Mouse (Mus musculus): ENCODE data around the gene Agtpbp1. TPM values are rescaled to one million over a fixed set of nuclear protein-coding genes. Genes with fewer than 3 reads are reported as not detected.

Agtpbp1 gene
- total RNA-seq, 2 experiments from 2014 or later: 49.2 to 67.9 TPM

DNA sequence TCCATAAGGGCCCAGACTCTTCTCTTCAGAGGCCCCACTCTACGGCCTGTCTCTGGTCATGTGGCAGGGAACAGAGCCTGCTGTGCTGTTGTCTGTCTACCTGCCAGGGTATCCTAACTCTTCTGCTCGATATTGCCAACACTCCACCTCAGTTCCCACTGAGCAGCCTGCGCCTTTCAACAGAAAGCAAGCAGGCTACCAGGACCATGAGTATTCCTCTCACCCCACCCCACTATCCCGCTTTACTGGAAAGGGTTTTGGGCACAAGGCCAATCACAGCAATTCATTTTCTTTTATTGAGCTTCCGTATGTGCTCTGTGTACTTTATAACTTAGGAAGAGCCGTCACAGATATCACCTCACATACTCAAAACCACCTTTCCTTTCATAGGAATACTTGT lies 131.4 kb downstream of the Agtpbp1 start:
- no peak for ATAC-seq (replicated peaks; ENCODE audit: low FRiP score, low TSS enrichment, poor library complexity, severe bottlenecking)

DNA sequence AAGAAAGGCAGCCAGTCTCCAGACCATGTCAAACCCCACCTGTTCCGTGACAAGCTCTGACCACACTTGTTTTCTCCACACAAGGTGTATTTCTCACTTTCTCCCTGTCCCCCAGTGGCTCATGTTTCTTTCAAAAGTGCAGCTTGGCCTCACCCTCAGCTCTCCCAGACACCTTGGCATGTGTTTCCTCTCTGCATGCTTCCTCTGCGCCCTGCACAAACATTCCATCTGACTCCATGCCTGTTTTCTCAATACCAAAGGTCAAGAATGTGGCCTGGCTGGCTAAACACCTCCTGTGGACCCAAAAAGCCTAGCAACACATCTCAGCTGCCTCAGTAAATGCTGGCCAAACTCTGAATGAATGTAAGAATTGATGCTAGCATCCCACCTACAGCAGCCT lies 132.0 kb downstream of the Agtpbp1 start:
- ATAC-seq (replicated peaks; ENCODE audit: low FRiP score, low TSS enrichment, poor library complexity, severe bottlenecking): no peak

DNA sequence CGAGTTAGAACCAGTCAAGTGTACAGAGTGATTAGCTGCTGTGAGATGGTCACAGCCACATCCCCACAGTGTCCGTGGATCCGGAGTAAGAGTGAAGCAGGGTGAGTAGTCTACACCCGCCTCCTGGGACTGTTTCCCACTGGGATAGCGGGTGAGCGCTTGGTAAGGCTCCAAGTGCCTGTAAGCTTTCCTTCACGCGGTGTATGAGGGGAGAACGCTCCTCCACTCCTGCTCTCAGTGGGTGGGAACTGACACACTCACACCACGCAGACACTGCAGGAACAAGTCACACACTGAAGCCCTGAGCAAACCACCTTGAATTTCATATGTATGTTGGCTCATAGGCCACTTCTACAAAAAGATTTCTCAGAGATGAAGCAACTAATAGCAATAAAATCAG lies 134.2 kb downstream of the Agtpbp1 start:
- ATAC-seq (replicated peaks; ENCODE audit: low FRiP score, low TSS enrichment, poor library complexity, severe bottlenecking): no peak

DNA sequence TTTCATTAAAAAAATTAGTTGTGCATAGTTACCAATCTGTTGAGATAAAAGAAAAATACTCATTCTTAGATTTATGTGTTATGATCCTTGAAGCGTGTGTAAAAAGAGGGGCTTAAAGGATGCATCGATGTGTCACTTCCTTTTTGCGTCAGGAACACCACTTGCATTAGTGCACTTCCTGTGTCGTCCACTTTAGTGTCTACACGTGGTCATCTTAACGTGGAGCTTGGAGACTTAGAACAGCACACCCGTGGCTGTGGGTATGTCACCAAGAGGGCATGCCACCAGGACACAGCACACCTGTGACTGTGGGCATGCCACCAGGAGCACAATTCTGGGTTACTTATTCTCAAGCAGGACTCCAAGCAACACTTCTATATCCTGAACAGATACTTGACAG lies 137.9 kb downstream of the Agtpbp1 start:
- no peak for ATAC-seq (replicated peaks; ENCODE audit: low FRiP score, low TSS enrichment, poor library complexity, severe bottlenecking)

DNA sequence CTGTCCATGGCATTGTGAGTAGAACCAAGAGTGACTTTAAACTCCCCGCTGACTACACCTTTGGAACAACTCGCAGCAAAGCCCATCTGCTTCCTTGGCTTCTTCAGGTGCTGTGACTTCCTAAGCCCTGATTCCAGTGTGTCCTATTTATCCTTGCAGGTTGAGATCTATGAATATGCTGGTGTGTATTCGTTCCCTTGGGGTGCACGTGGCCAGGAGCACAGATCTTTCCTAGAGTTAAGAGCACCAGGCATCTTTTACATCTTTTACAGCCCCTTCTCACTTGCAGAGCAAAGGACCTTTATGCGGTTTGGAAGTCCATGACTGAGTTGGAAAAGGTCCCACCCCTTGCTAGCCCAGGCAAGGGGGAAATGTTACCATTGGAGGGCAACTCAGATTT lies 139.8 kb downstream of the Agtpbp1 start:
- ATAC-seq (replicated peaks; ENCODE audit: low FRiP score, low TSS enrichment, poor library complexity, severe bottlenecking): no peak

DNA sequence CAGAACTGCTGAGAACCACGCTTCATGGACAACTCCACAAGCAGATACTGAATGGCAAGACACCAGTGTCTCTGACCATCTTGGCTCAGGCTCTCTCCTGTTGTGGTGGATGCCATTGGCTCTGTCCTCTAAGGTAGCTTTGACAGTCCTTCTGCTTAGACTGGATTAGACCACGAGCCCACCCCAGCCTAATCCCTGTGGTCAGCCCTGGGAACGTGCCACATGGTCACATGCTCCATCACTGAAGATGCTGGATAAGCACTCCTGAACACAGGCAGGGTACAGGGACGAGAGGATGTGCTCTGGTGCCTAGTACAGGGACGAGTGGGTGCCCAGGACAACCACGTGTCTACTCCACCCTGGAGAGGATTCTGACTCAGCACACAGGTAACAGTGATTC lies 140.7 kb downstream of the Agtpbp1 start:
- ATAC-seq (replicated peaks; ENCODE audit: low FRiP score, low TSS enrichment, poor library complexity, severe bottlenecking): no peak

DNA sequence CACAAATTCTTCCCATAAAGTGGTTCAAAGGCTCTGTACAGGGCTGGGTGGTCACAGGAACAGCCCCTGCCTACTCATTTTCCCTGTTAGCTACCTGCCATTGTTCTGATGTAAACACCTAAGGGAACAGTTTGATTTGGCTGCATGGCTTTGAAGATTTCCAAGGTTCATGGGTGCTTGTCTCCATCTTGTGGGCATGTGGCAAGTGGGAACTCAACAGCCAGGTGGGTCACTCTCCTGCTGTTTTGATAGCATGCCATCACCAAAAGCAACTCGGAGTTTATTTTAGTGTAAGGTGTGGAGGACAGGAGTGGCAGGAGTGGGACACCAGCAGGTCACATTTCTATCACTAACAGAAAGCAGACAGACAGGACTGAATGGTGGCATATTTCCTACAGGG lies 145.3 kb downstream of the Agtpbp1 start:
- ATAC-seq (replicated peaks; ENCODE audit: low FRiP score, low TSS enrichment, poor library complexity, severe bottlenecking): no peak

DNA sequence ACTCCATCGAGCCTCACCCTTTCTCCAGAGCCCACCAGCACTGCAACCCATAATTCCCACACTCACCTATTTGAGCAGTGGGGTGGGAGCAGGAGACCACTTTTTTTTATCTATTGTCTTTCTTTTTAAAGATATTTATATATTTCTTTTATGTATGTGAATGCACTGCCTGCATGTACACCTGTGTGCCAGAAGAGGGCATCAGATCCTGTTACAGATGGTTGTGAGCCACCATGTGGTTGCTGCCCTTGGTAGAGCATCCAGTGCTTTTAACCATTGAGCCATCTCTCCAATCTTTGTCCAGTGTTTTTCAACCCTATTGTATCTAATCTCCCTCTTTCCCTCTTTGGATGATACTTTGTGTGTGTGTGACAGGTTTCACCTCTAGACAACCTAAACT lies 150.5 kb downstream of the Agtpbp1 start:
- ATAC-seq (replicated peaks; ENCODE audit: low FRiP score, low TSS enrichment, poor library complexity, severe bottlenecking): no peak

DNA sequence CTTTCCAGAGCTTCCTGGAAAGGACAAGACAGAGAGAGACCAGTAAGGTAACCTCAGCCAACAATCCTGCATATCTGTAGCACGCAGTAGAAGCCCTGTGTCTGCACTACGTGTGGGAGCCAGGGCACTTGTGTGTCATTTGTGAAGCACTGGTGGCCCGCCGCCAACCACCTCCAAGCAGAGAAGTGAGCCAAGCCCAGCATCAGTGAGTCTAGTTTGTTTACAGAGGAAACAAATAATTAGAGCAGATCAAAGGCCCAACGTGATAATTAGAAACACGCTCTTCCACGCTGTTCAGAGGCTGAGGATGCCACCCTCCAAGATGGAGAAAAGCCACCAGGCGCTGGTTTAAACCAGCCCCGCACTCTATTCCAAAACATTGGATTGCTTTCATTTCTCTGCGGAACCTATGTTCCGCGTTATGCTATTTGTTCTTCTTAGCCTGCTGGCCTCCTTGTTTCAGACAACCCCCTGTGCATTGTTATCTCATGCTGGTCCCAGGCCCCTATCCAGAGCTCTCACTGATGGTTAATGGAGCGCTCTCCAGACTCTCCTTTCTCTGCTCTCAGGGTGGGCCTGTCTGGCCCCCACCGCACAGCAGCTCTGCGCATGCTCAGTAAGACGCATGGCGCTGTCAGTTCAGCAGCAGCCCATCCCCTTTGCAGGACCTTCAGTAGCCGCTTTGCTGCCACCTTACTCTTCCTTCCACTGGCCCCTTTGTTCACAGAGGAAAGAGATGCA lies 153.7 kb downstream of the Agtpbp1 start:
- ATAC-seq (replicated peaks; ENCODE audit: low FRiP score, low TSS enrichment, poor library complexity, severe bottlenecking): no peak

DNA sequence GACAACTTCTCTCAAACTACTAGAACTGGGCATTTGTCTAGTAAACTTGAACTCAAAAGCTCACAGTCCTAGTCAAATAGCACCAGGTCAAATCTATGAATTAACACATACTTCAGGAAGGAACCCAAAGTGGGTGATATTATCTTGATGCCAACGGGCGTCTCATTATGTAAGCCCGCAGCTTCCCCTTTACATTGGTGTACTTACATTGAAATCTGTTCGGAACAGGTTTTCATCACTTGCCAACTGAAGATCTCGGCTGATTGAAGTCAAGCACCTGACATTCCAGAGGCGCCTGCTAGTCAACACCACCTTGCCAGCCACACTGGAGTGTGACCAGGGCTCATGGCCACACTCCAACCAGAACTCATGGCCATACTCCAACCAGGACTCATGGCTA lies 155.7 kb downstream of the Agtpbp1 start:
- ATAC-seq (replicated peaks; ENCODE audit: low FRiP score, low TSS enrichment, poor library complexity, severe bottlenecking): no peak

DNA sequence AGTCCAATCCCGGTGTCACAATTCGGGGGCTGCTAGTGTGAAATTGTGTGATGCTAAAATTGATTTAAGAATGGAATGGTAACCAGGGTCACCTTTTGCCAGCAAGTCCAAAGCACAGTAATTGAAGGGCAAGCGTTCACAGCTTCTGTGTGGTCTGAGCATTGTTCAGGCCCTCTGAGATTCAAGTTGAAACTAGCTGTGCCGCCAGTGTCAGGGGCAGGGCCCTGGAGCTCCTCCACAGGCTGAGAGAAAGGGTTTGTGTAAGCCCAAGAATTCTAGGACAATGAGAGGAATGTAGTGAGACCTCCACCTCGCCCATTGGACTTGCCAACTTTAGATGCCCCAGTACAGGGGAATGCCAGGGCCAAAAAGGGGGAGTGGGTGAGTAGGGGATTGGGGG lies 161.2 kb downstream of the Agtpbp1 start:
- ATAC-seq (replicated peaks; ENCODE audit: low FRiP score, low TSS enrichment, poor library complexity, severe bottlenecking): no peak

DNA sequence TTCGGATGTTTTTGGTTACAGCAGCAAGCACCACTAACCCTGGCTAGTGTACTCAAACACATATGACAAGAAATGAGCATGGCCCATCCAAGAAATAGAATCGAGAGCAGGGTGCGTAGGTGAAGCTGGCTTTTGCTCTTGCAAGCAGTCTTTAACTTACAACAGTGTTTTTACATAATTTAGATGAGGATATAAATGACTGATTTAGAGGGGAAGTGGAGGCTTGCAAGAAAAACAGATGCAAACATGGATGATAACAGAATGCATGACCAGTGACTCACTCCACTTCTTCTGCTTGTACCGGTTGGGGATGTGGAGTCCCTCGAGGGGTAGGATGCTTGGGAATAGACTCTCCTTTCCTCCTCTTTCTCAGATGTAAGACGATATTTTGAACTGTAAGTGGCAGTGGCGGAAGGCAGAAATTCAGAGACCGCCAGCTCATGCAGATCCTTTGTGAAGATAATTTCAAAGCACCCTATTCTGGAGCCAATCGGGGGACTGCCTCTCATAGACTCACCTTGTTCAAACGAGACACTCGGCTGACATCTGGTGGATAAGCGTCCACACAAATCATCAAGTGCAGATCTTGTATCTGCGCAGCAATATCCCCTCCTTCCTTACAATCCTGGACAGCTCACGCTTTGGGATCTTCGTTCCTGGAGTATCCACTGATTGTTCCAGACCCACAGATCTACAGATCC lies 168.3 kb downstream of the Agtpbp1 start:
- no peak for ATAC-seq (replicated peaks; ENCODE audit: low FRiP score, low TSS enrichment, poor library complexity, severe bottlenecking)

DNA sequence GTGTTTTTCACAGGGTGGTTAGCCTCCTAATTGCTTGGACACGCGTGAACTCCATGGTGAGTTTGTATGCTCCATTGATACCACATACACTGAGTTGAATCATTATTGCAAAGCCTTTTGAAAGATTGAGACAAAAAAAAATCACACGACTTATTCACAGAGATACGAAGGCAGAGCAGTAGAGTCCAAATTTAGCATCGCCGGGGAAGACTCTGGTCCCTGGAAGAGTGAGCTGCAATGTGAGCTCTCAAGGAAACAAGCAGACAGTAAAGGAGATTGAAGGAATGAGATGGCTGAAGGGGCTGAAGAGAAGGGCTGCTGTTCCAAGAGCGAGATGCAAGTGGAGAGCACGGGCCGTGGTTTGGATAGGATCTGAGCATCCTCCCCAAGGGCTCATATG lies 171.1 kb downstream of the Agtpbp1 start:
- no peak for ATAC-seq (replicated peaks; ENCODE audit: low FRiP score, low TSS enrichment, poor library complexity, severe bottlenecking)

DNA sequence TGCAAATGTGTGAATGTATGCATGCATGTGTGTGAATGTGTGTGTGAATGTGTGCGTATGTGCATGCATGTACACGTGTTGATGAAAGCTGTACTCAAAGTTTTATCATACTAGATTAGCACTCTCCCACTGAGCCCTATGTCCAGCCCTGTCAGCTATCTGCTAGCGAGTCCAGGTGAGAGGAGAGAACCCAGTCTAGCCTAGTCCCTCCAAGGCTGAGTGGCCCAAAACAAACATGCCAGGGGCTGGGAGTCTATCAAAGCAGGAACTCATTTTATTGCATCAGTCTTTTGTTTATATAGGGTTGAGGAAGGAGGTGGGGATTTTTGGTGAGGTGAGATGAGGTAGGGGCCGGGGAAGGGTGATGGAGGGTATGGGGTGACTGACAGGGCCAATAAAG lies 172.4 kb downstream of the Agtpbp1 start:
- no peak for ATAC-seq (replicated peaks; ENCODE audit: low FRiP score, low TSS enrichment, poor library complexity, severe bottlenecking)

DNA sequence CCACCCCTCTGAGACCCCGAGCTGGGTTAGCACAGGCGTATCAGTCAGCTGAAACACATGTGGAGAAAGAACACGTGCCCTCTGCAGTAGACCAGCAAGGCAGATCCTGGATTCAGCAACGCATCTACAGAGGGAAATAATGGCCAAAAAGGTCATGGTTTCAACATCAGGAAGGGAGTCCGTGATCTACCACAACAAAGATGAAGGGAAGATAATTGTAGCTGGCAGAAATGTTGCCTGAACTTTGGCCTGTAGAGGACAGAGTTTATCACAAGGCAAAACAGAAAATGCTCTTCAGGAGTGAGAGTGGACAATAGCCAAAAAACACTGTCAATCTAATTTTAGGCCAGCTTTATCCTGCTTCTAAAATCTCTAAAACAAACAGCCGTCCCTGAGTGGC lies 177.8 kb downstream of the Agtpbp1 start:
- no peak for ATAC-seq (replicated peaks; ENCODE audit: low FRiP score, low TSS enrichment, poor library complexity, severe bottlenecking)

DNA sequence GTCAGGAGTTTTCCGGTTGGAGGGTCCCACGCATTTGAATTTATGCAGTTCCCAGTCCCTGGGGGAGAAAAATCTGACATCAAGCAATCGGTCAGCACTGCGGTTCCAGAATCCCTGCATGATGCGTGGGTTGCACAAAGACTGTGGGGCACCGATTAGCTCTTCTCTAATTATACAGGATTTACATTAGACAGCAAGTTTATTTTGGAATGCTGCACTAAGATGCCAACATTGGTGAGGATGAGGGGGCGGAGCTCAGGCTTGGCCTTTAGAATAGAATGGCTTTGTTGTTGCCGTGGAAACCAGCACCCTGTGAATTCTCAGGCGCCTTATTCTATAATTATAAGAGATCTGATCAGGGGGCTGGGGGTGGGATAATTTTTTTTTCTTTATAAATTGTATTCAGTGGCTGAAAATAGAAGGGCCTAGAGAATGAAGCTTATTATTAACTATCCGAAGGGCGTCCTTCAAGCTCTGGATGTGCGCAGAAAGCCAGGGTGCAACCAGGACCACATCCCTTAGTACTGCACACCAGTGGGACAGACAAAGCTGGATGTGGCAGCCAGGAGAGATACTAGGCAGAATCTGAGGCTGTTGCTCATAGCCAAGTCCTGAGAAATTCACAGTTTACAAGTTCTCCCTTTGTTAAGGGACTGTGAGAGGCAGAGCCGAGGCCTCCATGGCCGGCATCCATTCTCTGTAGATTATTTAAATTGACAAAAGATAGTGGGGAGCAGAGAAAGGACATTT lies 182.8 kb downstream of the Agtpbp1 start:
- ATAC-seq (replicated peaks; ENCODE audit: low FRiP score, low TSS enrichment, poor library complexity, severe bottlenecking): no peak

DNA sequence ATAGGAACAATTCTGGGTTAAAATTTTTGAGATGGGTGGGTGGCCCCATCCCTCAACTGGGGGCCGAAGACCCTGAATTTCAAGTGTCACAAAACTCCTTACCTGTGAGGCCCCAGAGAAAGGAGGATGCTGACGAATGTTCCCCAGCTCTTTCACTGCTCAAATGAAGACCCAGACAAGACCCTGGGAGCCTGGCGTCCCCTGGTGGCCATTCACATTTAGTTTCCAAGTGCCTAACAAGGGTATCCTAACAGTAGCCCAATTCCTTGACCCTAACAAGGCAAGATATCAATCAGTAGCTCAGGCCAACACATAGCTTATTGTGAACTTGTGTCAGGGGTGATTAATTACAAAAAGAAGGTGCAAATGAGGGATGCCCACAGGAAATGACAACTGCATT lies 187.5 kb downstream of the Agtpbp1 start:
- no peak for ATAC-seq (replicated peaks; ENCODE audit: low FRiP score, low TSS enrichment, poor library complexity, severe bottlenecking)

Data from megakaryocyte-erythroid progenitor cell, adult 5-6 weeks (primary cell).